Mouse (Mus musculus) midbrain, embryonic 16.5 days (tissue): ENCODE data around the gene Rbfox1. TPM values are rescaled to one million over a fixed set of nuclear protein-coding genes. Genes with fewer than 3 reads are reported as not detected.

Source experiments
- ATAC-seq: fragments of 200-750 bp; cut with Nextera tagmentation; 2 replicates; pipeline ENCODE4 v1.8.0; 2017; ENCODE audit warnings: moderate TSS enrichment
- H3K27ac ChIP-seq: fragments of 300-500 bp; sonication (generic); 2 replicates; pipeline ENCODE4 v1.5.1; 2014; ENCODE audit warnings: mild to moderate bottlenecking, low read length, mixed read lengths
- H3K27me3 ChIP-seq: fragments of 300-500 bp; sonication (generic); 2 replicates; pipeline ENCODE4 v1.6.1; 2014; ENCODE audit warnings: low read depth, low read length, mixed read lengths; ENCODE audit not compliant: control insufficient read depth, insufficient read depth
- H3K36me3 ChIP-seq: fragments of 300-500 bp; sonication (generic); 2 replicates; pipeline ENCODE4 v1.6.1; 2014; ENCODE audit warnings: mild to moderate bottlenecking, low read length, moderate library complexity, mixed read lengths; ENCODE audit not compliant: control insufficient read depth, insufficient read depth
- H3K4me1 ChIP-seq: fragments of 300-500 bp; sonication (generic); 2 replicates; pipeline ENCODE4 v1.6.1; 2014; ENCODE audit warnings: mild to moderate bottlenecking, low read length, mixed read lengths; ENCODE audit not compliant: control insufficient read depth, insufficient read depth
- H3K4me2 ChIP-seq: fragments of 300-500 bp; sonication (generic); 2 replicates; pipeline ENCODE4 v1.6.1; 2014; ENCODE audit warnings: mild to moderate bottlenecking, low read length, mixed read lengths
- H3K4me3 ChIP-seq: fragments of 300-500 bp; sonication (generic); 2 replicates; pipeline ENCODE4 v1.5.1; 2014; ENCODE audit warnings: low read depth, mild to moderate bottlenecking, low read length, moderate library complexity, mixed read lengths
- H3K9ac ChIP-seq: fragments of 300-500 bp; sonication (generic); 2 replicates; pipeline ENCODE4 v1.6.1; 2014; ENCODE audit warnings: low read depth, low read length, mixed read lengths
- H3K9me3 ChIP-seq: fragments of 300-500 bp; sonication (generic); replicated peaks from 2 replicates; pipeline ENCODE4 v1.6.1; 2014; ENCODE audit warnings: mild to moderate bottlenecking, low read length, mixed read lengths; ENCODE audit not compliant: control insufficient read depth, poor library complexity, severe bottlenecking
- WGBS: fragments of 180-500 bp; shearing (Covaris S2); extraction: QIAGEN DNeasy Blood & Tissue Kit; methylation state at CpG from one replicate; pipeline ENCODE4 v1.1.7; 2014; 5-methylcytosine and 5-hydroxymethylcytosine counted together
- polyA plus RNA-seq: library from polyadenylated mRNA; unstranded; fragments of >200 nt; fragmentation: Nextera tagmentation; extraction: Ambion mirVana; gene quantifications from 2 replicates; pipeline ENCODE4 v1.2.1, GENCODE M21; 2015

The Rbfox1 gene
- polyA plus RNA-seq, 1 experiment from 2014 or later: 259 TPM

- no peak overlapping the region for H3K4me3 ChIP-seq
- H3K36me3 ChIP-seq: no peaks in the 10 kb centered on the region
- no peak for ATAC-seq
- no peak overlapping the region for H3K4me2 ChIP-seq
- no peak overlapping the region for H3K27ac ChIP-seq
- H3K4me1 ChIP-seq: peaks cover 3% of the 10 kb centered on the region; the same call in 1 of the 2 replicates
- H3K9ac ChIP-seq: no peak overlapping the region
- no peaks in the 10 kb centered on the region for H3K9me3 ChIP-seq
- H3K27me3 ChIP-seq: no peaks in the 10 kb centered on the region
- 65% methylated on average over 3 of the region's 3 CpGs for WGBS
Observed at GRCm38 (mm10) chr16:7241627-7242026, 1356.5 kb downstream of the Rbfox1 start.

GRCm38 (mm10) chr16:7242501-7242900 is 1357.3 kb downstream of the Rbfox1 start:
- Histone ChIP-seq H3K9me3 (no peaks in the 10 kb centered on the region), H3K27ac (no peak overlapping the region), H3K27me3 (no peaks in the 10 kb centered on the region), H3K4me1 (peaks cover 3% of the 10 kb centered on the region; the same call in 1 of the 2 replicates), H3K36me3 (no peaks in the 10 kb centered on the region), H3K9ac (no peak overlapping the region), H3K4me2 (no peak overlapping the region), H3K4me3 (no peak overlapping the region)
- ATAC-seq: no peak
- 84% methylated on average over 3 of the region's 3 CpGs for WGBS

- H3K27me3 ChIP-seq: no peaks in the 10 kb centered on the region
- H3K9ac ChIP-seq: no peak overlapping the region
- WGBS: 71% methylated on average over 1 of the region's 1 CpGs
- no peaks in the 10 kb centered on the region for H3K36me3 ChIP-seq
- no peaks in the 10 kb centered on the region for H3K9me3 ChIP-seq
- H3K4me2 ChIP-seq: no peak overlapping the region
- no peak for ATAC-seq
- no peak overlapping the region for H3K4me3 ChIP-seq
- no peak overlapping the region for H3K27ac ChIP-seq
- H3K4me1 ChIP-seq: peaks cover 3% of the 10 kb centered on the region; the same call in 1 of the 2 replicates
Observed at GRCm38 (mm10) chr16:7244382-7244781, 1359.2 kb downstream of the Rbfox1 start.

- Histone ChIP-seq H3K27ac (no peak overlapping the region), H3K4me3 (no peak overlapping the region), H3K4me2 (no peak overlapping the region), H3K27me3 (no peaks in the 10 kb centered on the region), H3K9ac (no peak overlapping the region), H3K36me3 (no peaks in the 10 kb centered on the region), H3K4me1 (no peaks in the 10 kb centered on the region), H3K9me3 (no peaks in the 10 kb centered on the region)
- 76% methylated on average over 4 of the region's 4 CpGs for WGBS
- no peak for ATAC-seq
Observed at GRCm38 (mm10) chr16:7251696-7252095, 1366.5 kb downstream of the Rbfox1 start.

GRCm38 (mm10) chr16:7257366-7257765 is 1372.2 kb downstream of the Rbfox1 start:
- Histone ChIP-seq H3K36me3 (no peaks in the 10 kb centered on the region), H3K27ac (no peak overlapping the region), H3K9ac (no peak overlapping the region), H3K27me3 (no peaks in the 10 kb centered on the region), H3K4me1 (no peaks in the 10 kb centered on the region), H3K9me3 (no peaks in the 10 kb centered on the region), H3K4me3 (no peak overlapping the region), H3K4me2 (no peak overlapping the region)
- ATAC-seq: no peak
- WGBS: 94% methylated on average over 4 of the region's 4 CpGs

- Histone ChIP-seq H3K4me2 (no peak overlapping the region), H3K9ac (no peak overlapping the region), H3K27ac (no peak overlapping the region), H3K4me1 (peaks cover 13% of the 10 kb centered on the region), H3K9me3 (no peaks in the 10 kb centered on the region), H3K4me3 (no peak overlapping the region), H3K27me3 (no peaks in the 10 kb centered on the region), H3K36me3 (no peaks in the 10 kb centered on the region)
- ATAC-seq: no peak
- WGBS: 83% methylated on average over 1 of the region's 1 CpGs
Observed at GRCm38 (mm10) chr16:7263261-7263660, 1378.1 kb downstream of the Rbfox1 start.

- Histone ChIP-seq H3K27me3 (no peaks in the 10 kb centered on the region), H3K4me2 (no peak overlapping the region), H3K9me3 (no peaks in the 10 kb centered on the region), H3K27ac (no peak overlapping the region), H3K4me3 (no peak overlapping the region), H3K9ac (no peak overlapping the region), H3K4me1 (peaks cover 15% of the 10 kb centered on the region), H3K36me3 (no peaks in the 10 kb centered on the region)
- no peak for ATAC-seq
Observed at GRCm38 (mm10) chr16:7265715-7266114, 1380.6 kb downstream of the Rbfox1 start.

- H3K27me3 ChIP-seq: no peaks in the 10 kb centered on the region
- WGBS: 92% methylated on average over 5 of the region's 5 CpGs
- no peak overlapping the region for H3K9ac ChIP-seq
- H3K36me3 ChIP-seq: no peaks in the 10 kb centered on the region
- ATAC-seq: no peak
- H3K4me1 ChIP-seq: no peaks in the 10 kb centered on the region; the same call in 1 of the 2 replicates
- H3K27ac ChIP-seq: no peak overlapping the region
- no peaks in the 10 kb centered on the region for H3K9me3 ChIP-seq
- H3K4me2 ChIP-seq: no peak overlapping the region
- H3K4me3 ChIP-seq: no peak overlapping the region
Observed at GRCm38 (mm10) chr16:7275501-7275900, 1390.3 kb downstream of the Rbfox1 start.

- no peak overlapping the region for H3K9ac ChIP-seq
- H3K9me3 ChIP-seq: no peaks in the 10 kb centered on the region
- no peak overlapping the region for H3K4me2 ChIP-seq
- 45% methylated on average over 1 of the region's 1 CpGs for WGBS
- no peaks in the 10 kb centered on the region for H3K4me1 ChIP-seq
- no peaks in the 10 kb centered on the region for H3K27me3 ChIP-seq
- H3K36me3 ChIP-seq: no peaks in the 10 kb centered on the region
- H3K27ac ChIP-seq: no peak overlapping the region
- no peak for ATAC-seq
- H3K4me3 ChIP-seq: no peak overlapping the region
Observed at GRCm38 (mm10) chr16:7275901-7276300, 1390.7 kb downstream of the Rbfox1 start.

GRCm38 (mm10) chr16:7279544-7279943 is 1394.4 kb downstream of the Rbfox1 start:
- Histone ChIP-seq H3K4me3 (no peak overlapping the region), H3K4me1 (no peaks in the 10 kb centered on the region), H3K9ac (no peak overlapping the region), H3K27ac (no peak overlapping the region), H3K27me3 (no peaks in the 10 kb centered on the region), H3K9me3 (no peaks in the 10 kb centered on the region), H3K4me2 (no peak overlapping the region), H3K36me3 (no peaks in the 10 kb centered on the region)
- ATAC-seq: no peak
- 76% methylated on average over 5 of the region's 5 CpGs for WGBS
